Mouse (Mus musculus) hindlimb bud, embryonic 11.5 days (tissue): Measurements from ENCODE around the gene Elf3.
"Not testable (repeated sequence)": the region's sequence is repeated elsewhere in the genome, so short reads cannot be mapped to it uniquely, and the experiment has no call there.

Experiments used
- DNase-seq: peaks from one replicate; pipeline ENCODE4 v3.0.0-alpha.2; 2012; ENCODE audit warnings: low read depth, low spot score; ENCODE audit errors: extremely low spot score

Elf3 gene

DNA sequence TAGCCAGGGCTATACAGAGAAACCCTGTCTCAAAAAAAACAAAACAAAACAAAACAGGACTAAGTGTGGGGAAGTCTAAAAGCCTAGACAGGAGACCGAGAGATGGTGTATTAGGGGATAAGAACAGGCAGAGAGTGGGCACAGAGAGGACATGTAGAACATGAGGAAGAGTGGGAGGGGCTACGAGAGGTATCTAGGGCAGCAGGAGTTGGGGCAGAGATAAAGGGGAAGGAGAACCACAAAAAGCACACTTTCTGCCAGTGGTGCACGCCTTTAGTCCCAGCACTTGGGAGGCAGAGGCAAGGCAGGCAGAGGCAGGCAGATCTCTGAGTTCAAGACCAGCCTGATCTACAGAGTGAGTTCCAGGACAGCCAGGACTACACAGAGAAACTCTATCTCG is 18.2 kb downstream of the Elf3 start:
- DNase-seq = not testable (repeated sequence)

DNA sequence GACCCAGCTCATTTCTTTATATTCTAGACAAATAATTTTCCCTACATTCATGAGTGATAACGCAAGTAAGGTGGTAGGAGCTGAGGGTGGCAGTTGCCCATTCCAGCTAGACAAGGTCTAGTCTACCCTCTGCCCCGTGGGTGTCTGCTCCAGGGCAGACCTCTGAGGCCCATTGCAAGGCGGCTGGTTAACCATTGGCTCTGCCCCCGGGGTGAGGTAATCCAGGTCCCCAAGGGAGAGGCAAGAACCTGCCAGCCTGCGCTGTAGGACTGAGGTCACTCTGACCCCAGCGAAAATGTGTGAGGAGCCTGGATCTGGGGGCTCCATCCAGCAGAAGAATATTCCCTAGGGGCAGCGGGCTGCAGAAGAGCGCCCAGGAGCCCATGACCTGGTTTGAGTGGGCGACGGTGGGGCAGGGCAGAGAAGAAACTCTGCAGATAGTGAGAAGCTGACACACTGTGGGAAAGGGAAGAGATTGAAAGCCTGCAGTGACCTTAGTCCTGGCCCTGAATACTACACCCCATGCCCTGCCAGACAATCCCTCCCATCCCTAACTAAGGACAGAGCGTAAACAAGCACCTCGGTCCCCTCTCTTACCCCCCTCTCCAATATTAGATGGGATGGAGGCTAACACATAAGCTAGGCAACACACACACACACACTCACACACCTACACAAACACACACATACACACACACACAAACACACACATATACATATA is 21.1 kb downstream of the Elf3 start:
- no peak for DNase-seq

- DNase-seq = no peak
Observed at GRCm38 (mm10) chr1:135234771-135235170, 23.6 kb downstream of the Elf3 start.

- no peak for DNase-seq
Observed at GRCm38 (mm10) chr1:135233961-135234360, 24.4 kb downstream of the Elf3 start.

- DNase-seq = not testable (repeated sequence)
Observed at GRCm38 (mm10) chr1:135231878-135232277, 26.5 kb downstream of the Elf3 start.

- no peak for DNase-seq
Observed at GRCm38 (mm10) chr1:135227339-135227950, 30.9 kb downstream of the Elf3 start.

DNA sequence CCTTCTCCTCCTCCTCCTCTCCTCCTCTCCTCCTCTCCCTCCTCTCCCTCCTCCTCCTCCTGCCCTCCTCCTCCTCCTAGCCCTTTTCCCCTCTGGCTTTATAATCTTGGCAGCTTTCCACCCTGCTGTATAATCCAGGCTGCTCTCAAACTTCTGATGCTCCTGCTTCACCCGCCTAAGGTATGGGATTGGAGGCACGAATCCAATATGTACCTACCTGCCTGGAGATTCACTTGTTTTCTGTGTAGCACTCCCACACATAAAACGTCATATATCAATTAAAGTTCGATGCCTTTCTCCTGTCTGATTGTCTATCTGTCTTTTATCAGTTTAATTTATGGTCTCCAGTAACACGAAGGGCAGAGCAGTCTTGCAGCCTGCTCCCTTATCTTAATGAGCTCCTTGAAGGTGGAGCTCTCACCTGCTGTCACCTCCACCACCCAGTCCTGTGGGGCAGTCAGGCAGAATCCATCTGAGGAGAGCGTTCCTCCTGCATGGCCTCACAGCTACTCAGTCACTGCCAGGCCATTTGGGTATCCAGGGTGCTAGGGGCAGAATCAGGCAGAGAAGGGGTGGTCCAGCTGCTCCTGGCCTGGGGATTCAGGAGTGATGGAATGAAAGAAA is 33.3 kb downstream of the Elf3 start:
- no peak for DNase-seq

DNA sequence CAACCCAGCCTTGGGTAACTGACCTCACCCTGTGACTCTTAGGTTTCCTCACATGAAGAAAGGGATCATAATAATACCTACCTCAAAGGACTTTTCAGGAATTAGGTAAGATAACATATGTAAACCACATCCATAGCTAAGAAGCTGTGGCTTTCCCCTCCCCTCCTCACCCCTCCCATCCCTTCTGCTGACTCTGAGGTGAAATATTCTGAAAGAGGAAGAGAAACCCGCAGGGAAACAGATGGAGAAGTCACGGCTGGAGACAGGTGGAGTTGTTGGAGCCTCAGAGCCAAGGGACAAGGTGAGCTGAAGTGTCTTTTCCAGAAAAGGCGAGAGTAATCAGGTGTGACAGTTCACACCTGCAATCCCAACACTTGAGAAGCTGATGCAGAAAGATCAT is 34.2 kb downstream of the Elf3 start:
- no peak for DNase-seq

GRCm38 (mm10) chr1:135217607-135218233 is 40.6 kb downstream of the Elf3 start:
- DNase-seq = no peak

GRCm38 (mm10) chr1:135213772-135214640 is 44.4 kb downstream of the Elf3 start:
- DNase-seq = no peak

- DNase-seq = no peak
Observed at GRCm38 (mm10) chr1:135210421-135210820, 47.9 kb downstream of the Elf3 start.

- no peak for DNase-seq
Observed at GRCm38 (mm10) chr1:135208716-135209115, 49.7 kb downstream of the Elf3 start.

DNA sequence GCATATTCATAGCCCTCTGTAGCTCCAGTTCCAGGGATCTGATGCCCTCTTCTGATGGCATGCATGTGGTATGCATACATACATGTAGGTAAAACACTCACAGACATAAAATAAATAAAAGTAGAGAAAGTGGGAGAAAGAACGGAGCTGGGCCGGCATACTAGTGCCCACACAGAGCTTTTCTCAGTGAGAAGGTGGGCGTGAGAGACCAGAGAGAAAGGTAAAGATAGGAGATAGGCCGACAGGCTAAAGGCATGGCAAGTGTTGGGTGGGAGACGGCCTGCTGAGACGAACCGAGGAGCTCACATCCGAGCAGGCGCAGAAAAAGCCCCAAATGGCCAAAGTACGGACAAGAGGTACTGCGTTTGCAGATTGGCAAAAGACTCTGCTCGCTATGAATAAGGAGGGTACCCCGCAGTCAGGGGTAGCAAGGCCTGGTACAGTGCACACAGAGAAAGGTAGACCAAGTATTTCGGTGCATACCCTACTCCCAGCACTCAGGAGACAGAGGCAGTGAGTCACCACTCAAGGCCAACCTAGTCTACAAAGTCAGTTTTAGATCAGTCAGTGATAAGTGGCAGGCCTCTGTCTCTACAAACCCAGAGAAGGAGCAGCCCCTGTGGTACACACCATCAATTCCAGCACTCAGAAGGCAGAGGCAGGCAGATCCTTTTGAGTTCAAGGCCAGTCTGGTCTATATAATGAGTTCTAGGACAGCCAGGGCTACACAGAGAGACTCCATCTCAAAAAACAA is 51.6 kb downstream of the Elf3 start:
- DNase-seq = no peak

GRCm38 (mm10) chr1:135205257-135205656 is 53.1 kb downstream of the Elf3 start:
- no peak for DNase-seq

GRCm38 (mm10) chr1:135204196-135205126 is 53.9 kb downstream of the Elf3 start:
- no peak for DNase-seq
